Mouse (Mus musculus): ENCODE measurements at regions not wholly inside any gene's neighbourhood (a gene's known extent, or its start where the extent isn't known, plus 50 kb on each side); places are given as distances from the start of the nearest gene placed in this dataset.

DNA sequence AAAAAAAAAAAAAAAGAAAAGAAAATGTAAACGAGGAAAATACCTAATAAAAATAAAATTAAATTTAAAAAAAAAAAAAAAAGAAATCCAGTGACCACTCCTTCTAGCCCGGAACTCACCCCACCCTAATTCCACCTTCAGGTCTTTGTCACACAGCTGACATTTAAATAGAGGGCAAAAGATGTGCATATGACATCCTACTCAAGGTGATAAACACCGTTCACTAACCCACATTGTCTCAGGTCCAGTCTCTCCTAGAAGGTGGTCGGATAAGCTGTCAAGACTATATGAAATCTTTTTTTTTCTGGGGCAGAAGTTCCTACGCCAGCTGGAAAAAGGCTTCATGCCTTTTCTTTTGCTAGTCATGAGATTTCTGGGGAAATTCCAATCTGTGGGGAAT is 226.6 kb upstream of the Tbl1xr1 start:
- Histone ChIP-seq H3K4me1 (replicated peaks; ENCODE audit: control insufficient read depth, insufficient read depth) (no peaks in the 10 kb centered on the region), H3K27ac (replicated peaks) (no peak overlapping the region), H3K27me3 (ENCODE audit: control insufficient read depth, insufficient read depth, low read length) (no peaks in the 10 kb centered on the region), H3K4me3 (ENCODE audit: low read depth, low read length) (no peak overlapping the region), H3K9me3 (ENCODE audit: control insufficient read depth, low read length) (no peaks in the 10 kb centered on the region), H3K9ac (ENCODE audit: low read length) (no peak overlapping the region), H3K4me2 (replicated peaks; ENCODE audit: low read depth) (no peak overlapping the region), H3K36me3 (ENCODE audit: control insufficient read depth, insufficient read depth, low read length) (no peaks in the 10 kb centered on the region)
- no peak for TF ChIP-seq EP300 (optimal IDR thresholded peaks at IDR 0.05)
- no peak for TF ChIP-seq CTCF (IDR thresholded peaks at IDR 0.05; ENCODE audit: low read depth)
- WGBS, result 87% methylated on average over 5 of the region's 5 CpGs
- ATAC-seq (ENCODE audit: low FRiP score, low TSS enrichment), result no peak
- DNase-seq (ENCODE audit: low spot score), result no peak

DNA sequence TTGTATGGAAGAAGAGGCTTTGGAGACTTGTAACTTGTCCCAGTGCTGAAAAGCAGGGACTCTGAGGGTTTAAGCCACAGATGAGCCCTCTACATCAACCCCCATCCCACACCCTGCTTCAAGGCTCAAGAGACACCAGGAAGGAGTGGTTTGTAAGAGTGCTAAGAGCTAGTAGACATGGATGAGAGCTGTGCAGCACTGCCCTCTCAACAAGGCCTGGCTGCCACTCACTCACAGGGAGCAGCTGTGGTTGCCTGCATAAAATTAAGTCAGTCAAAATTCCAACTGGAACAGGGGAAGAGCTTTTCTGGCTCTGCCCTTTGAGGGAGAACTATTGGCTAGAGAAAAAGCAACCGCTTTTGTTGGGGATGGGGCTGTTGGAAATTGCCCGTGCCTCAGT is 225.5 kb upstream of the Tbl1xr1 start:
- no peak overlapping the region for H3K4me2 ChIP-seq (replicated peaks; ENCODE audit: low read depth)
- WGBS, result 98% methylated on average over 2 of the region's 2 CpGs
- H3K4me3 ChIP-seq (ENCODE audit: low read depth, low read length), result no peak overlapping the region
- no peak for ATAC-seq (ENCODE audit: low FRiP score, low TSS enrichment)
- no peaks in the 10 kb centered on the region for H3K4me1 ChIP-seq (replicated peaks; ENCODE audit: control insufficient read depth, insufficient read depth)
- H3K36me3 ChIP-seq (ENCODE audit: control insufficient read depth, insufficient read depth, low read length), result no peaks in the 10 kb centered on the region
- H3K9me3 ChIP-seq (ENCODE audit: control insufficient read depth, low read length), result no peaks in the 10 kb centered on the region
- H3K27me3 ChIP-seq (ENCODE audit: control insufficient read depth, insufficient read depth, low read length), result no peaks in the 10 kb centered on the region
- no peak overlapping the region for H3K27ac ChIP-seq (replicated peaks)
- no peak for DNase-seq (ENCODE audit: low spot score)
- H3K9ac ChIP-seq (ENCODE audit: low read length), result no peak overlapping the region
- TF ChIP-seq EP300 (optimal IDR thresholded peaks at IDR 0.05) (no peak), CTCF (IDR thresholded peaks at IDR 0.05; ENCODE audit: low read depth) (no peak)

DNA sequence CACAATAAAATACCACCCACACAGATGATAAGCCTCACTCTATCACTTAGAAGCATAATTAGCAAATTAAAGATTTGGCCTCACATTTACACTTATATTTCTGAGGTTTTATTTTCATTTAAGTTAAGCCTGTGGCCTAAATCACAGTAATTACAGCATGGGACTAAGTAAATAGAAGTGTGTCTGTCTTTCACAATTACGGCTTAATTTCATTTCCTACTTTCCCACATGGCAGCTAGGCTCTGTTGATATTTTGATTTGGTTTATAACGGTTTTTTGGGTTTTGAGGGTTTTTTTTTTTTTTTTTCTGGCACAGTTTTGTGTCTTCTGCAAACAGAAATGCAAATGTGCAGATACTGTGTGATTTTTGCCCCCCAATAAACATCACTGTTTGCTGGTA is 222.1 kb upstream of the Tbl1xr1 start:
- Histone ChIP-seq H3K36me3 (ENCODE audit: control insufficient read depth, insufficient read depth, low read length) (no peaks in the 10 kb centered on the region), H3K27me3 (ENCODE audit: control insufficient read depth, insufficient read depth, low read length) (no peaks in the 10 kb centered on the region), H3K4me1 (replicated peaks; ENCODE audit: control insufficient read depth, insufficient read depth) (no peaks in the 10 kb centered on the region), H3K9me3 (ENCODE audit: control insufficient read depth, low read length) (no peaks in the 10 kb centered on the region), H3K4me2 (replicated peaks; ENCODE audit: low read depth) (no peak overlapping the region), H3K9ac (ENCODE audit: low read length) (no peak overlapping the region), H3K27ac (replicated peaks) (no peak overlapping the region), H3K4me3 (ENCODE audit: low read depth, low read length) (no peak overlapping the region)
- ATAC-seq (ENCODE audit: low FRiP score, low TSS enrichment), result no peak
- TF ChIP-seq EP300 (optimal IDR thresholded peaks at IDR 0.05) (no peak), CTCF (IDR thresholded peaks at IDR 0.05; ENCODE audit: low read depth) (no peak)
- DNase-seq (ENCODE audit: low spot score), result no peak
- 70% methylated on average over 2 of the region's 2 CpGs for WGBS

GRCm38 (mm10) chr3:21859436-21859835 is 217.0 kb upstream of the Tbl1xr1 start:
- no peak for TF ChIP-seq EP300 (optimal IDR thresholded peaks at IDR 0.05)
- TF ChIP-seq CTCF (IDR thresholded peaks at IDR 0.05; ENCODE audit: low read depth), result no peak
- ATAC-seq (ENCODE audit: low FRiP score, low TSS enrichment), result no peak
- Histone ChIP-seq H3K9me3 (ENCODE audit: control insufficient read depth, low read length) (no peaks in the 10 kb centered on the region), H3K4me1 (replicated peaks; ENCODE audit: control insufficient read depth, insufficient read depth) (no peaks in the 10 kb centered on the region), H3K9ac (ENCODE audit: low read length) (no peak overlapping the region), H3K27ac (replicated peaks) (no peak overlapping the region), H3K36me3 (ENCODE audit: control insufficient read depth, insufficient read depth, low read length) (no peaks in the 10 kb centered on the region), H3K27me3 (ENCODE audit: control insufficient read depth, insufficient read depth, low read length) (no peaks in the 10 kb centered on the region), H3K4me2 (replicated peaks; ENCODE audit: low read depth) (no peak overlapping the region), H3K4me3 (ENCODE audit: low read depth, low read length) (no peak overlapping the region)
- 66% methylated on average over 1 of the region's 1 CpGs for WGBS
- DNase-seq (ENCODE audit: low spot score), result no peak

- H3K4me1 ChIP-seq (replicated peaks; ENCODE audit: control insufficient read depth, insufficient read depth), result no peaks in the 10 kb centered on the region
- TF ChIP-seq EP300 (optimal IDR thresholded peaks at IDR 0.05), result no peak
- TF ChIP-seq CTCF (IDR thresholded peaks at IDR 0.05; ENCODE audit: low read depth), result no peak
- H3K27me3 ChIP-seq (ENCODE audit: control insufficient read depth, insufficient read depth, low read length), result no peaks in the 10 kb centered on the region
- H3K4me3 ChIP-seq (ENCODE audit: low read depth, low read length), result no peak overlapping the region
- no peak overlapping the region for H3K4me2 ChIP-seq (replicated peaks; ENCODE audit: low read depth)
- H3K27ac ChIP-seq (replicated peaks), result no peak overlapping the region
- no peak overlapping the region for H3K9ac ChIP-seq (ENCODE audit: low read length)
- DNase-seq (ENCODE audit: low spot score) (no peak), ATAC-seq (ENCODE audit: low FRiP score, low TSS enrichment) (no peak)
- H3K36me3 ChIP-seq (ENCODE audit: control insufficient read depth, insufficient read depth, low read length), result no peaks in the 10 kb centered on the region
- H3K9me3 ChIP-seq (ENCODE audit: control insufficient read depth, low read length), result no peaks in the 10 kb centered on the region
- 54% methylated on average over 4 of the region's 4 CpGs for WGBS
Measured at GRCm38 (mm10) chr3:21860915-21861635, 215.4 kb upstream of the Tbl1xr1 start.

DNA sequence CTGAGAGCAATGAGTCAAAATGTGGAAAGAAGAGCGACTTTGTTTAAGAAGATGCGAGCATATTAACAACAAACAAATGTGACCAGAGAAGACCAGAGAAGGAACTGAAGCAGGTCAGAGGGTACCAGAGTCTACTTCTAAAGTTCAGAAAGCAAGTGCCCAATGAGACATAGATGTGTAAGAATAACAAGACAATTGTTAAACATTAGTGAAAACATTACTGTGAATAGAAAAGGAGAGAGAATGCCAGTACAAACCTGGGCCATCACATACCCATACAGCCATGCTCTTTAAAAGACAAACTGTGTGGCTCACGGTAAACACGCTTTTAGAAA is 214.8 kb upstream of the Tbl1xr1 start:
- no peak overlapping the region for H3K9ac ChIP-seq (ENCODE audit: low read length)
- ATAC-seq (ENCODE audit: low FRiP score, low TSS enrichment) (no peak), DNase-seq (ENCODE audit: low spot score) (no peak)
- TF ChIP-seq EP300 (optimal IDR thresholded peaks at IDR 0.05), result no peak
- no peak overlapping the region for H3K4me3 ChIP-seq (ENCODE audit: low read depth, low read length)
- H3K36me3 ChIP-seq (ENCODE audit: control insufficient read depth, insufficient read depth, low read length), result no peaks in the 10 kb centered on the region
- no peak overlapping the region for H3K4me2 ChIP-seq (replicated peaks; ENCODE audit: low read depth)
- no peaks in the 10 kb centered on the region for H3K4me1 ChIP-seq (replicated peaks; ENCODE audit: control insufficient read depth, insufficient read depth)
- H3K27ac ChIP-seq (replicated peaks), result no peak overlapping the region
- H3K9me3 ChIP-seq (ENCODE audit: control insufficient read depth, low read length), result no peaks in the 10 kb centered on the region
- WGBS, result 76% methylated on average over 4 of the region's 4 CpGs
- H3K27me3 ChIP-seq (ENCODE audit: control insufficient read depth, insufficient read depth, low read length), result no peaks in the 10 kb centered on the region
